Mouse (Mus musculus) thymus, adult 2 months (tissue): Measurements from ENCODE around the gene Gm29776.

Experiments used
- CTCF ChIP-seq: fragments of 200-500 bp; IDR thresholded peaks from 2 replicates; pipeline ENCODE4 v1.5.1; 2012; ENCODE audit warnings: mild to moderate bottlenecking, control low read depth, low read length, moderate library complexity, borderline replicate concordance; ENCODE audit not compliant: control insufficient read depth, poor library complexity, insufficient read depth; ENCODE audit errors: extremely low read depth
- POLR2A ChIP-seq: fragments of 200-500 bp; IDR thresholded peaks from 2 replicates; pipeline ENCODE4 v1.6.1; 2012; ENCODE audit warnings: mild to moderate bottlenecking, low read length, control low read depth, moderate library complexity; ENCODE audit not compliant: control insufficient read depth, poor library complexity, insufficient read depth; ENCODE audit errors: extremely low read depth

DNA sequence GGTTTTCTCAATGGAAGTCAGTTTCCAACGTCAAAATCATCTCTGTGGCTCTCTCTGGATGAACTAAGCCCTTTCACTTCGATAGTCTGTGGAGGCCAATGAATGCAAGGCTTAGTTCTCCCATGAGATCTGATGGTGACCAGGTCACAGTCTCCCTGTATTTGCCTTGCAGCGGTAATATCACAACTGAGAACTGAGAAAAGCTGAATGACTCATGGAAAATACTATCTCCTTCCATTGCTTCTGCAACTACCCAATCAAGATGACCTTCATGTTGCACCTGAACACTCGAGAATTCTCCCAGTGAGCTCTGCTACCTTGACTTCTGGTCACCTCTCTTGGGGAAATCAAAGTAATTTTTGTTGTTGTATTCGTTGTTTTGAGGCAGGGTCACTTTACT, 28.9 kb upstream of the Gm29776 start:
- TF ChIP-seq CTCF (no peak), POLR2A (no peak)
